Mouse (Mus musculus): ENCODE results near the gene Sbno2. TPM values are rescaled to one million over a fixed set of nuclear protein-coding genes. Genes with fewer than 3 reads are reported as not detected.

Sbno2 gene
- polyA plus RNA-seq, 1 experiment: 37.3 TPM

GRCm38 (mm10) chr10:80018739-80019297 lies 86.6 kb downstream of the Sbno2 start:
- Histone ChIP-seq H3K27me3 (ENCODE audit: control insufficient read depth, insufficient read depth, low read length, poor library complexity, severe bottlenecking) (no peaks in the 10 kb centered on the region), H3K27ac (ENCODE audit: insufficient read depth, low read length) (no peak overlapping the region), H3K36me3 (ENCODE audit: control insufficient read depth, insufficient read depth, low read length, poor library complexity, severe bottlenecking) (no peaks in the 10 kb centered on the region), H3K4me1 (ENCODE audit: control insufficient read depth, insufficient read depth, low read length) (peaks cover 4% of the 10 kb centered on the region), H3K9me3 (replicated peaks; ENCODE audit: control insufficient read depth, insufficient read depth, low read length, poor library complexity, severe bottlenecking) (no peaks in the 10 kb centered on the region), H3K9ac (ENCODE audit: low read depth, poor library complexity, severe bottlenecking) (no peak overlapping the region), H3K4me3 (ENCODE audit: low read depth, low read length) (no peak overlapping the region)
- TF ChIP-seq EP300 (IDR thresholded peaks at IDR 0.05; ENCODE audit: insufficient read depth, low read depth, low read length): no peak
- no peak for TF ChIP-seq CTCF (IDR thresholded peaks at IDR 0.05; ENCODE audit: low read depth, low read length)
- no peak for TF ChIP-seq POLR2A (IDR thresholded peaks at IDR 0.05; ENCODE audit: insufficient read depth, low read length)

GRCm38 (mm10) chr10:80017771-80018170 lies 87.6 kb downstream of the Sbno2 start:
- Histone ChIP-seq H3K27me3 (ENCODE audit: control insufficient read depth, insufficient read depth, low read length, poor library complexity, severe bottlenecking) (no peaks in the 10 kb centered on the region), H3K27ac (ENCODE audit: insufficient read depth, low read length) (no peak overlapping the region), H3K9ac (ENCODE audit: low read depth, poor library complexity, severe bottlenecking) (no peak overlapping the region), H3K4me1 (ENCODE audit: control insufficient read depth, insufficient read depth, low read length) (peaks cover 8% of the 10 kb centered on the region), H3K36me3 (ENCODE audit: control insufficient read depth, insufficient read depth, low read length, poor library complexity, severe bottlenecking) (no peaks in the 10 kb centered on the region), H3K9me3 (replicated peaks; ENCODE audit: control insufficient read depth, insufficient read depth, low read length, poor library complexity, severe bottlenecking) (no peaks in the 10 kb centered on the region), H3K4me3 (ENCODE audit: low read depth, low read length) (no peak overlapping the region)
- TF ChIP-seq CTCF (IDR thresholded peaks at IDR 0.05; ENCODE audit: low read depth, low read length) (no peak), EP300 (IDR thresholded peaks at IDR 0.05; ENCODE audit: insufficient read depth, low read depth, low read length) (no peak), POLR2A (IDR thresholded peaks at IDR 0.05; ENCODE audit: insufficient read depth, low read length) (no peak)

GRCm38 (mm10) chr10:80017361-80017760 lies 88.0 kb downstream of the Sbno2 start:
- TF ChIP-seq POLR2A (IDR thresholded peaks at IDR 0.05; ENCODE audit: insufficient read depth, low read length) (no peak), CTCF (IDR thresholded peaks at IDR 0.05; ENCODE audit: low read depth, low read length) (no peak), EP300 (IDR thresholded peaks at IDR 0.05; ENCODE audit: insufficient read depth, low read depth, low read length) (no peak)
- no peaks in the 10 kb centered on the region for H3K9me3 ChIP-seq (replicated peaks; ENCODE audit: control insufficient read depth, insufficient read depth, low read length, poor library complexity, severe bottlenecking)
- H3K4me3 ChIP-seq (ENCODE audit: low read depth, low read length): no peak overlapping the region
- no peak overlapping the region for H3K27ac ChIP-seq (ENCODE audit: insufficient read depth, low read length)
- no peak overlapping the region for H3K9ac ChIP-seq (ENCODE audit: low read depth, poor library complexity, severe bottlenecking)
- H3K4me1 ChIP-seq (ENCODE audit: control insufficient read depth, insufficient read depth, low read length): peaks cover 8% of the 10 kb centered on the region
- H3K36me3 ChIP-seq (ENCODE audit: control insufficient read depth, insufficient read depth, low read length, poor library complexity, severe bottlenecking): no peaks in the 10 kb centered on the region
- no peaks in the 10 kb centered on the region for H3K27me3 ChIP-seq (ENCODE audit: control insufficient read depth, insufficient read depth, low read length, poor library complexity, severe bottlenecking)

GRCm38 (mm10) chr10:80016931-80017330 lies 88.4 kb downstream of the Sbno2 start:
- Histone ChIP-seq H3K4me1 (ENCODE audit: control insufficient read depth, insufficient read depth, low read length) (peaks cover 8% of the 10 kb centered on the region), H3K27me3 (ENCODE audit: control insufficient read depth, insufficient read depth, low read length, poor library complexity, severe bottlenecking) (no peaks in the 10 kb centered on the region)

GRCm38 (mm10) chr10:80016511-80016910 lies 88.9 kb downstream of the Sbno2 start, which contains the start of gene Arhgap45:
Gene Arhgap45 (plus strand): TSS chr10:80016653.
- Histone ChIP-seq H3K4me3 (ENCODE audit: low read depth, low read length) (no peak within 1 kb of the TSS), H3K27me3 (ENCODE audit: control insufficient read depth, insufficient read depth, low read length, poor library complexity, severe bottlenecking) (no peaks in the 10 kb centered on the region)

More at GRCm38 (mm10) chr10:80016931-80017330, 88.4 kb downstream of the Sbno2 start:
- no peaks in the 10 kb centered on the region for H3K36me3 ChIP-seq (ENCODE audit: control insufficient read depth, insufficient read depth, low read length, poor library complexity, severe bottlenecking)
- no peak overlapping the region for H3K9ac ChIP-seq (ENCODE audit: low read depth, poor library complexity, severe bottlenecking)
- no peak for TF ChIP-seq EP300 (IDR thresholded peaks at IDR 0.05; ENCODE audit: insufficient read depth, low read depth, low read length)
- no peak for TF ChIP-seq CTCF (IDR thresholded peaks at IDR 0.05; ENCODE audit: low read depth, low read length)
- no peak for TF ChIP-seq POLR2A (IDR thresholded peaks at IDR 0.05; ENCODE audit: insufficient read depth, low read length)
- no peaks in the 10 kb centered on the region for H3K9me3 ChIP-seq (replicated peaks; ENCODE audit: control insufficient read depth, insufficient read depth, low read length, poor library complexity, severe bottlenecking)
- H3K27ac ChIP-seq (ENCODE audit: insufficient read depth, low read length): no peak overlapping the region
- H3K4me3 ChIP-seq (ENCODE audit: low read depth, low read length): no peak overlapping the region

GRCm38 (mm10) chr10:80015583-80015982 lies 89.8 kb downstream of the Sbno2 start:
- H3K9me3 ChIP-seq (replicated peaks; ENCODE audit: control insufficient read depth, insufficient read depth, low read length, poor library complexity, severe bottlenecking): no peaks in the 10 kb centered on the region
- no peaks in the 10 kb centered on the region for H3K27me3 ChIP-seq (ENCODE audit: control insufficient read depth, insufficient read depth, low read length, poor library complexity, severe bottlenecking)
- TF ChIP-seq EP300 (IDR thresholded peaks at IDR 0.05; ENCODE audit: insufficient read depth, low read depth, low read length) (no peak), CTCF (IDR thresholded peaks at IDR 0.05; ENCODE audit: low read depth, low read length) (no peak), POLR2A (IDR thresholded peaks at IDR 0.05; ENCODE audit: insufficient read depth, low read length) (no peak)
- no peaks in the 10 kb centered on the region for H3K36me3 ChIP-seq (ENCODE audit: control insufficient read depth, insufficient read depth, low read length, poor library complexity, severe bottlenecking)
- H3K27ac ChIP-seq (ENCODE audit: insufficient read depth, low read length): no peak overlapping the region
- no peak overlapping the region for H3K9ac ChIP-seq (ENCODE audit: low read depth, poor library complexity, severe bottlenecking)
- H3K4me1 ChIP-seq (ENCODE audit: control insufficient read depth, insufficient read depth, low read length): peaks cover 5% of the 10 kb centered on the region
- no peak overlapping the region for H3K4me3 ChIP-seq (ENCODE audit: low read depth, low read length)

More at GRCm38 (mm10) chr10:80016511-80016910, 88.9 kb downstream of the Sbno2 start, which contains the start of gene Arhgap45:
- Histone ChIP-seq H3K9me3 (replicated peaks; ENCODE audit: control insufficient read depth, insufficient read depth, low read length, poor library complexity, severe bottlenecking) (no peaks in the 10 kb centered on the region), H3K4me1 (ENCODE audit: control insufficient read depth, insufficient read depth, low read length) (peaks cover 8% of the 10 kb centered on the region), H3K27ac (ENCODE audit: insufficient read depth, low read length) (no peak within 1 kb of the TSS), H3K36me3 (ENCODE audit: control insufficient read depth, insufficient read depth, low read length, poor library complexity, severe bottlenecking) (no peaks in the 10 kb centered on the region), H3K9ac (ENCODE audit: low read depth, poor library complexity, severe bottlenecking) (no peak within 1 kb of the TSS)
- TF ChIP-seq EP300 (IDR thresholded peaks at IDR 0.05; ENCODE audit: insufficient read depth, low read depth, low read length) (no peak), POLR2A (IDR thresholded peaks at IDR 0.05; ENCODE audit: insufficient read depth, low read length) (no peak), CTCF (IDR thresholded peaks at IDR 0.05; ENCODE audit: low read depth, low read length) (no peak)
